Mouse (Mus musculus): ENCODE measurements around the gene Rogdi. TPM values are rescaled to one million over a fixed set of nuclear protein-coding genes. Genes with fewer than 3 reads are reported as not detected.

The Rogdi gene
- 35.1 TPM in 2 replicates for polyA plus RNA-seq (2015; fragmentation: Nextera tagmentation; extraction: Ambion mirVana)

DNA sequence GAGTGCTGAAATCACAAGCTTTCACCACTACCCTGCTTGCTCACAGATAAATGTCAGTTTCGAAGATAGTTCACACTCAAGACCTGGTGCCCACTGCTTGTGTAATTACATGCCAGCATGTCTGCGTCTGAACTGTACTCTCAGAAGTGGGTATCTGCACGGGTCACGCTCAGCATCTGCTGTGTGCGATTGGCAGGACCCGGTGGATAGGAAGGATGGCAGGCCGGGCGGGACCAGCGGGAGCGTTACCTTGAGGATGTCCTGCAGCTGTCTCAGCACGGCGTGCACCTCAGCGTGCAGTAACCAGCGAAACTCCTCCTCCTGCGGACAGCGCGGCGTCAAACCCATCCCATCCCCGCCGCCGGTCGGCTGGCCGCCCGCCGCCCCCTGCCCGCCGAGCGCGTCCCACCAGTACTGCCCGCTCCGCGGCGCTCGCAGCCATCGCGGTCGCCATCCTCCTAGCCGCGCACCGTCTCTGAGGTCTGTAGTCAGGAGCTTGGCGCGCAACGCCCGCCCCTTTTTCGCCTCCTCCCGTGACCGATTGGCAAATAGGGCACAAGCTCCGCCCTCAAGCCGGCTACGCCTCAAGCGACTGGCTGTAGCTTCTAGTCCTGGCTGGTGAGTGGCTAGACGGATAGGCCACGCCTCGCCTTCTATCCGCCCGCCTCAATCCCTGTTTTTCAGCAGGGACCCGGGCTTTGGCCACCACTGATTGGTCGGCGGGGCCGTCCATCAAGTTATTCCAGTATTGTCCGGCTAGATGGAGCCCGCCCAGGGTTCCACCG, at the start of gene Rogdi:
TSS of gene Rogdi (minus strand) at position 500 of the 785 bp plus-strand sequence.
- peak; percentile 97 for DNase-seq (ENCODE audit: low spot score)

DNA sequence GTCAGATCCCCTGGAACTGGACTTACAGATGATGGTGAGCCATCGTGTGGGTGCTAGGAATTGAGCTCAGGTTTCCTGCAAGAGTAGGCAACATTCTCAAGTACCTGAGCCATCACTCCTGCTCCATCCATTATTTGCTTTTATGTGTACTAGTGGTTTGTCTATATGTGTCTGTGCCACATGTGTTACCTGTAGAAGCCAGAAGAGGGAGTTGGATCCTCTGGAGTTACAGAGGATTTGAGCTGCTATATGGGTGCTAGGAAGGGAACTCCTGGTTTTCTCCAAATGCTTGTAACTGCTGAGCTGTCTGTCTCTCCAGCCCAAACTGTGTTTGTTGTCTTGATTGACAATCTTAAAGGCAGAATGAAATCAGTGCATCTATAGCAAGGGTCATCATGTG, 44.8 kb upstream of the Rogdi start:
- DNase-seq (ENCODE audit: low spot score) = peak; percentile 8

DNA sequence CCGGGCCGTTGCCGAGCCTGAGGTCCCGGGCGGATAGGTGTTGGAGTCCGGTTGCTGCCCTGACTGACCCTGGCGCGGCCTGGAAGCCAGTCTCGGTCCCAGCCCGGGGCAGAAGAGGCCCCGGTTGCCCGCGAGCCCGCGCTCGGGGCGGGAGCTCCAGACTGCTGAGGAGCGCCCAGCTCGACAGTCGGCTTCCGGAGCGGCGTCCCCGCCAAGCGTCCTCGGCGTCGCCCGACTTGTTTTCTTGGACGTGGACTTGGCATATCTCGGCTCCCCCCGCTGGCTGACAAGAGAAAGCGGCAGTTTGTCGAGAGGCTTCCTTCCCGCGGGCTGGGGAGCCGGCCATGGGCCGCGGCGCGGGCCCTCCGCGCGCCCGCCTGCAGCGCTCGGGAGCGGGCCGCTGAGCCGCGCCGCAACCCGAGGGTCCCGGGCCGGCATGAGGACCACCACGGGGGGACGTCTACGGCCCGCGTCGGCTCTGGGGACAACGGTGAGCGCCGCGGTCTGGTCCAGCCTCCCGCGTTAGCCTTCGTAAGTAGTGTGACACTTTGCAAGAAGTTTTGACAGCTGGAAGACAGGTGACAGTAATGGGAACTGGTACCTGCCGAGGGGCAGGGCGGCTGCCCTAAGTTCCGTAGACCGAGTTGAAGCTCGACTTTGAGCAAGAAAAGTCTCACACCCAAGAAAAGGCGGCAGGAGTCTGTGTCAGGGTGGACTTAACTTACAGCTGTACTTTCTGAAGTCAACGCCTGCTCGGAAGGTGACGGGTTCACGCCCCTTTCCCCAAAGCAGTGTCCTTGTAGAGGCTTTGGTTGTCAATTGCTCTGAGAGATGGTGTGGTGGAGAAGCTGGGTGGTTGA, 37.1 kb upstream of the Rogdi start:
- peak; percentile 87 for DNase-seq (ENCODE audit: low spot score)

GRCm38 (mm10) chr16:5049774-5050234, 36.5 kb upstream of the Rogdi start, which contains the start of the genes Glyr1 and Ubn1:
TSS of gene Glyr1 (minus strand) at chr16:5049863.
TSS of gene Ubn1 (plus strand) at chr16:5050057.
- peak; percentile 99 for DNase-seq (ENCODE audit: low spot score)

DNA sequence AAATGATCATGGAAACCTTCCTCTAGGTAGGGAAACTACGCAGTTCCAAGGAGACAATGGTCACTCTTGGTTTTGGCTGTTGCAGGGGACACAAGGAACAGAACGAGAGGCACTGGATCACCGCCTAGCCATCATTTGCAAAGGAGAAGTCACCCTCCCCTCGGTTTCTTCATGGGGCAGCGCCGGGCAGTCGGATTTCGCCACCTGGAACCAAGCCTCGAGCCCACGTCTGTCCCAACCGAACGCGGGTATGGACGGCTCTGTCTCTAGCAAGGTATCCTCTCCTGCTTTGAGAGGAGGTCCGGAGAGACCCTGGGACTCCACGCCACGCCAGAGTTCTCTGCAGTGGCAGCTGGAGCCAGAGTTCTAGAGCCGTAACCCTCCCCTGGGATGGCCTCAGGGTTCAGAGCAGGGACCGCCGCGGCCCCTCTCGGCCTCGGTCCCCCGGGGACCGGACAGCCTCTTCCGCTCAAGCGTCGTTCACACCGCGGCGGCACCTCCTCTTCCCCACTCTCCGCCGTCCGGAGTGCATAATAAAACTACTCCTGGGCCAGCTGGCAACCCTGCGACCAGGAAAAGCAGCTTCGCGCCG, 35.9 kb upstream of the Rogdi start:
- DNase-seq (ENCODE audit: low spot score) = no peak

GRCm38 (mm10) chr16:5045322-5045721, 32.0 kb upstream of the Rogdi start:
- no peak for DNase-seq (ENCODE audit: low spot score)

DNA sequence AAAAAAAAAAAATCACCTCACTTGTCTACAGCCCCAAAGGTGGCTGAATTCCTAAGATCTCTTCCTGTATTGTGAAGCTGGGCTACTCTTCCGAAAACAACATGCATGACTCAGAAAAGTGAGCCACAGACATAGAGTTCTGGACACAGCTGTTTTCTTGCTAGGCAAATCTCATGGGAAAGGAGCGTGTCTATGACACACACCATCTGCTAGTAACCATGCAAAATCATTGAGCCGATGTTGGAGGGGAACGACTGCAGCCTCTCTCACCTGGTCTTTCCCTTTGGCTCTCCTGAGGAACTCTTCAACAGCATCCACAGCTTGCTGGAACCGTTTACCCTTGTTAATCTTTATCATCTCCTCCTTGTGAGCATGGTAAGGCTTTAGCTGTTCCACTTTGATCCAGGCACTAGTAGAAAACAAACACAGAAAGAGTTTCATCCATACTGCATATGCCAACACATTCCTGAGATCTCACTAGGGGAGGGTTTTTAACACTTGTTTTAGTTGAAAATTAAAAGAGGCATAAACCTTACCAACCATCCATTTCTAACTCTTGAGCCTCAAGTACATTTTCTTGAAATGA, 23.4 kb upstream of the Rogdi start:
- DNase-seq (ENCODE audit: low spot score) = no peak

GRCm38 (mm10) chr16:5035591-5035990, 22.2 kb upstream of the Rogdi start:
- DNase-seq (ENCODE audit: low spot score) = no peak

DNA sequence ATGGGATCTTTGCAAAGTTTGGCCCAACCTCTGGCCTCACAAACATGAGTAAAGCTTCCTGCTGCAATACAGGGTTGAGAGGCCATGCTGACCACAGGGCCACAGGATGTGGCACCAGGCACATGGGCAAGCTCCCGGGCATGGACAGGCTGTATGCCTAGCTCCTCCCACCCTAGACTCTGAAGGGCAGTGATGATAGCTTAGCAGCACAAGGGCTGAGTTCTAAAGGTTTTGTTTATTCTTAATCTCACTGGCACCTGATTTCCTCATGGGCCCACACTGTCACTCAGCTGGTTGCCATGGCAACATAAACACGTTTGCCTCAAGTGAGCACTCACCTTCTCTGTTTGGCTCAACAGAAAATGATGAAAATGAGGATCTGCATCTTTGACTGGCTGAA, 16.5 kb upstream of the Rogdi start:
- peak; percentile 26 for DNase-seq (ENCODE audit: low spot score)

GRCm38 (mm10) chr16:5024021-5024420, 10.7 kb upstream of the Rogdi start:
- no peak for DNase-seq (ENCODE audit: low spot score)

GRCm38 (mm10) chr16:5014578-5014977, 1.2 kb upstream of the Rogdi start:
- no peak for DNase-seq (ENCODE audit: low spot score)

- DNase-seq (ENCODE audit: low spot score) = no peak
Observed at GRCm38 (mm10) chr16:5012036-5013005, 1.0 kb downstream of the Rogdi start.

DNA sequence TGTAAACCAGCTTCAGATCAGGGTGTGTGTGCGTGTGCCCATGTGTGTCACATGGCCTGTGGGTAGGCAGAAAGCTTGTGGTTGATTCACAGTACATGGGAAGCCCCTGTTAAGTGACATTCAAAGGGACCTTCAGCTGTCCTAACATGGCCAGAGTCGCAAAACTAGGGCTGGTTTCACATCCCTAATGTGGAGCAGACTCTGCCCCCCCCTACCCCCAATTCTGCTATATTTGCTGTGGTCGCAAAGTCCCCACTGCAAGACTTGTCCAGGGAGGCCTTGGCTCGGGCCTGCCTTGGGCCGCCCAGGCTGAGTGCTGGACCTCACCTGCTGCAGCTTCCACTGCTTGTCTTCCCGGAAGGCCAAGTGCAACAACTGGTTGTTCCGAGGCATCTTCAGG, 2.1 kb downstream of the Rogdi start:
- no peak for DNase-seq (ENCODE audit: low spot score)

- no peak for DNase-seq (ENCODE audit: low spot score)
Observed at GRCm38 (mm10) chr16:5010371-5010935, 2.9 kb downstream of the Rogdi start.

DNA sequence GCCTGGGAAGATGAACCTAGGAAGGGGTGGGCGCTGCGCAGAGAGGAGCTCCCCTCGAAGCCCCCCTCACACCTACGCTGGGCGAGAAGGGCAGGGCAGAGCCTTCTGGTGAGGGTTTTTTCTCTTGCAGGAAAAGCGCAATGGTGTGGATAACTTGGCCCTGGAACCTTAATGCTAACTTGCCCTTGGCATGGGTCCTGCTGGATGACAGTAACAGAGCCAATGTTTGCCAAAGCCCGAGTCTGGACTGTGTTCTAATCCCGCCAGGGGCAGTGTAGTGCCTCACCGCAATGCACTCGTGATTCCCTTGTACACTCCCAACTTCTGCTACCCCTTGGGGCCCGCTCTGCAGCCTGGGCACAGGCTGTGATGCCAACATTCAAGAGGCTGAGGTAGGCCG, 5.3 kb downstream of the Rogdi start:
- DNase-seq (ENCODE audit: low spot score) = no peak

GRCm38 (mm10) chr16:5007492-5007891, 5.9 kb downstream of the Rogdi start:
- DNase-seq (ENCODE audit: low spot score) = no peak

DNA sequence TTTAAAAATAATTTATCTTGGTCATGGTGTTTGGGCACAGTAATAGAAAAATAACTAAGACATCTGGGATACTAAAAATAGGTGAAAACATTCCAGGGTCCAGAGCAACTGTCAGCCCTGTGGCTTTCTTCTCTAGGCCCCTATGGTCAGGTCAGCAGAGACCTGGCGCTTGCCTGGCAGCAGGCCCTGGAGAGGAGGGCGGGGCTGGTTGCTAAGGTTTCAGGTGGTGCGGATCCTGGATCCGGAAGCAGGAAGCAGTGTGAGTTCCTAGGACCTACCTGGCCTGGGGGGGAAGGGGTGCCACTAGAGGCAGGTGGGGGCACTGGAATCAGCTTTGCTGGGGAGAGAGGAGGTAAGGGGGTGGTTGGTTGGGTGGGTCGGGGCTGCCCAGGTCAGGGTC, 6.3 kb downstream of the Rogdi start, which contains the start of gene Smim22:
TSS of gene Smim22 (plus strand) at position 222 of the 400 bp plus-strand sequence.
- no peak for DNase-seq (ENCODE audit: low spot score)

- no peak for DNase-seq (ENCODE audit: low spot score)
Observed at GRCm38 (mm10) chr16:5000611-5001010, 12.7 kb downstream of the Rogdi start.

GRCm38 (mm10) chr16:4998984-4999383, 14.4 kb downstream of the Rogdi start:
- DNase-seq (ENCODE audit: low spot score) = no peak

GRCm38 (mm10) chr16:4997553-4997952, 15.8 kb downstream of the Rogdi start, which contains the start of gene Sept12:
TSS of gene Sept12 (minus strand) at chr16:4997852.
- no peak for DNase-seq (ENCODE audit: low spot score)

All from thymus, postnatal 0 days (tissue).